Mouse (Mus musculus) heart, embryonic 11.5 days (tissue): ENCODE results near the gene Sycn. TPM values are rescaled to one million over a fixed set of nuclear protein-coding genes. Genes with fewer than 3 reads are reported as not detected.
A peak's percentile ranks its signal among the peaks of the same experiment; 100 is the strongest.

Experiments
- ATAC-seq: fragments of 200-750 bp; cut with Nextera tagmentation; replicated peaks from 2 replicates; pipeline ENCODE4 v1.8.0; 2017; ENCODE audit warnings: moderate library complexity; ENCODE audit not compliant: insufficient number of reproducible peaks, low FRiP score, low TSS enrichment
- H3K27ac ChIP-seq: fragments of 300-500 bp; sonication (generic); 2 replicates; pipeline ENCODE4 v1.5.1; 2014; ENCODE audit warnings: mild to moderate bottlenecking, low read depth, low read length
- H3K27me3 ChIP-seq: fragments of 300-500 bp; sonication (generic); 2 replicates; pipeline ENCODE4 v1.6.1; 2014; ENCODE audit warnings: mild to moderate bottlenecking, low read length, mixed read lengths; ENCODE audit not compliant: control insufficient read depth, insufficient read depth
- H3K36me3 ChIP-seq: fragments of 300-500 bp; sonication (generic); 2 replicates; pipeline ENCODE4 v1.6.1; 2014; ENCODE audit warnings: mild to moderate bottlenecking, low read length, moderate library complexity, mixed read lengths; ENCODE audit not compliant: control insufficient read depth, insufficient read depth
- H3K4me1 ChIP-seq: fragments of 300-500 bp; sonication (generic); 2 replicates; pipeline ENCODE4 v1.6.1; 2014; ENCODE audit warnings: low read length; ENCODE audit not compliant: control insufficient read depth, insufficient read depth
- H3K4me2 ChIP-seq: fragments of 300-500 bp; sonication (generic); 2 replicates; pipeline ENCODE4 v1.6.1; 2014; ENCODE audit warnings: mild to moderate bottlenecking, moderate library complexity
- H3K4me3 ChIP-seq: fragments of 300-500 bp; sonication (generic); 2 replicates; pipeline ENCODE4 v1.5.1; 2014; ENCODE audit warnings: low read depth, low read length
- H3K9ac ChIP-seq: fragments of 300-500 bp; sonication (generic); 2 replicates; pipeline ENCODE4 v1.6.1; 2014; ENCODE audit warnings: mild to moderate bottlenecking, low read depth, low read length, moderate library complexity
- H3K9me3 ChIP-seq: fragments of 300-500 bp; sonication (generic); replicated peaks from 2 replicates; pipeline ENCODE4 v1.6.1; 2016; ENCODE audit warnings: low read length; ENCODE audit not compliant: control insufficient read depth
- WGBS: fragments of 180-500 bp; shearing (Covaris S2); extraction: QIAGEN DNeasy Blood & Tissue Kit; methylation state at CpG from one replicate; pipeline ENCODE4 v1.1.7; 2014; ENCODE audit not compliant: insufficient replicate concordance; 5-methylcytosine and 5-hydroxymethylcytosine counted together
- polyA plus RNA-seq: library from polyadenylated mRNA; unstranded; fragments of >200 nt; fragmentation: Nextera tagmentation; extraction: Ambion mirVana; gene quantifications from 2 replicates; pipeline ENCODE4 v1.2.1, GENCODE M21; 2014

The Sycn gene
- polyA plus RNA-seq, 1 experiment from 2014 or later = not detected

- no peak for ATAC-seq
- Histone ChIP-seq H3K4me1 (peaks cover 62% of the 10 kb centered on the region), H3K4me2 (no peak overlapping the region)
Observed at GRCm38 (mm10) chr7:28576271-28576914, 35.7 kb downstream of the Sycn start.

GRCm38 (mm10) chr7:28577826-28578542 is 37.3 kb downstream of the Sycn start:
- no peak overlapping the region for H3K4me2 ChIP-seq
- peak overlapping the region; percentile 35; the same call in 1 of the 2 replicates for H3K9ac ChIP-seq
- 66% methylated on average over 9 of the region's 9 CpGs for WGBS
- 0 out of 2 replicates have a peak, but pooled peaks have one; percentile 28 for ATAC-seq
- peak overlapping the region; percentile 76 for H3K27ac ChIP-seq
- H3K27me3 ChIP-seq = no peaks in the 10 kb centered on the region
- no peaks in the 10 kb centered on the region for H3K9me3 ChIP-seq
- no peak overlapping the region for H3K4me3 ChIP-seq
- peaks cover 53% of the 10 kb centered on the region for H3K4me1 ChIP-seq
- H3K36me3 ChIP-seq = no peaks in the 10 kb centered on the region

More at GRCm38 (mm10) chr7:28576271-28576914, 35.7 kb downstream of the Sycn start:
- Histone ChIP-seq H3K9me3 (no peaks in the 10 kb centered on the region), H3K4me3 (no peak overlapping the region), H3K9ac (no peak overlapping the region), H3K27me3 (no peaks in the 10 kb centered on the region), H3K27ac (peak overlapping the region; percentile 76; the same call in 1 of the 2 replicates), H3K36me3 (no peaks in the 10 kb centered on the region)
- 69% methylated on average over 5 of the region's 5 CpGs for WGBS

GRCm38 (mm10) chr7:28578543-28579053 is 37.9 kb downstream of the Sycn start:
- Histone ChIP-seq H3K27ac (peak overlapping the region; percentile 76), H3K36me3 (no peaks in the 10 kb centered on the region), H3K27me3 (no peaks in the 10 kb centered on the region), H3K4me3 (no peak overlapping the region), H3K4me2 (no peak overlapping the region), H3K4me1 (peaks cover 53% of the 10 kb centered on the region), H3K9me3 (no peaks in the 10 kb centered on the region), H3K9ac (no peak overlapping the region)
- no peak for ATAC-seq
- WGBS = 59% methylated on average over 5 of the region's 5 CpGs

GRCm38 (mm10) chr7:28579826-28580225 is 39.1 kb downstream of the Sycn start:
- no peaks in the 10 kb centered on the region for H3K36me3 ChIP-seq
- WGBS = 81% methylated on average over 5 of the region's 5 CpGs
- no peak overlapping the region for H3K4me3 ChIP-seq
- no peak overlapping the region for H3K4me2 ChIP-seq
- peaks cover 64% of the 10 kb centered on the region for H3K4me1 ChIP-seq
- H3K9ac ChIP-seq = no peak overlapping the region
- no peaks in the 10 kb centered on the region for H3K27me3 ChIP-seq
- ATAC-seq = no peak
- no peaks in the 10 kb centered on the region for H3K9me3 ChIP-seq
- H3K27ac ChIP-seq = no peak overlapping the region

GRCm38 (mm10) chr7:28581721-28582120 is 41.0 kb downstream of the Sycn start:
- Histone ChIP-seq H3K27me3 (no peaks in the 10 kb centered on the region), H3K27ac (no peak overlapping the region), H3K36me3 (no peaks in the 10 kb centered on the region), H3K9me3 (no peaks in the 10 kb centered on the region), H3K4me1 (peaks cover 70% of the 10 kb centered on the region), H3K4me3 (no peak overlapping the region), H3K4me2 (no peak overlapping the region), H3K9ac (no peak overlapping the region)
- no peak for ATAC-seq
- 77% methylated on average over 4 of the region's 4 CpGs for WGBS

- peaks cover 70% of the 10 kb centered on the region for H3K4me1 ChIP-seq
- ATAC-seq = no peak
- 75% methylated on average over 11 of the region's 11 CpGs for WGBS
- H3K27ac ChIP-seq = 0 out of 2 replicates have a peak overlapping the region, but pooled peaks have one; percentile 25
- H3K9ac ChIP-seq = no peak overlapping the region
- no peaks in the 10 kb centered on the region for H3K36me3 ChIP-seq
- H3K9me3 ChIP-seq = no peaks in the 10 kb centered on the region
- H3K4me2 ChIP-seq = no peak overlapping the region
- no peak overlapping the region for H3K4me3 ChIP-seq
- H3K27me3 ChIP-seq = no peaks in the 10 kb centered on the region
Observed at GRCm38 (mm10) chr7:28582841-28583240, 42.2 kb downstream of the Sycn start.

GRCm38 (mm10) chr7:28583570-28584344 is 43.1 kb downstream of the Sycn start:
- Histone ChIP-seq H3K27ac (peak overlapping the region; percentile 18; the same call in 1 of the 2 replicates), H3K9me3 (no peaks in the 10 kb centered on the region), H3K9ac (no peak overlapping the region), H3K36me3 (no peaks in the 10 kb centered on the region), H3K4me2 (no peak overlapping the region), H3K27me3 (no peaks in the 10 kb centered on the region), H3K4me1 (peaks cover 68% of the 10 kb centered on the region), H3K4me3 (no peak overlapping the region)
- no peak for ATAC-seq
- WGBS = 66% methylated on average over 8 of the region's 8 CpGs

GRCm38 (mm10) chr7:28584468-28584867 is 43.8 kb downstream of the Sycn start:
- no peak overlapping the region for H3K4me2 ChIP-seq
- H3K9ac ChIP-seq = no peak overlapping the region
- 34% methylated on average over 4 of the region's 4 CpGs for WGBS
- no peaks in the 10 kb centered on the region for H3K27me3 ChIP-seq
- no peaks in the 10 kb centered on the region for H3K36me3 ChIP-seq
- no peaks in the 10 kb centered on the region for H3K9me3 ChIP-seq
- H3K4me3 ChIP-seq = no peak overlapping the region
- no peak for ATAC-seq
- H3K4me1 ChIP-seq = peaks cover 62% of the 10 kb centered on the region
- peak overlapping the region; percentile 18; the same call in 1 of the 2 replicates for H3K27ac ChIP-seq
